Mouse (Mus musculus) adrenal gland, adult 8-10 months (tissue): Measurements from ENCODE around the gene Hoxc10. TPM values are rescaled to one million over a fixed set of nuclear protein-coding genes. Genes with fewer than 3 reads are reported as not detected.

ENCODE experiments used
- DNase-seq: peaks from one replicate; pipeline ENCODE4 v3.0.0; 2022
- total RNA-seq, 4 experiments: library from RNA; stranded (reverse); gene quantifications; 2 replicates each; pipeline ENCODE4 v1.2.4; 2022

Hoxc10 gene
- total RNA-seq, 4 experiments from 2014 or later: 0.12 to 0.17 TPM; not detected in 2

GRCm38 (mm10) chr15:102945185-102946077 is 21.2 kb upstream of the Hoxc10 start:
- DNase-seq: no peak

GRCm38 (mm10) chr15:102947276-102947675 is 19.3 kb upstream of the Hoxc10 start:
- no peak for DNase-seq

GRCm38 (mm10) chr15:102948842-102949241 is 17.8 kb upstream of the Hoxc10 start:
- no peak for DNase-seq

GRCm38 (mm10) chr15:102949696-102950095 is 16.9 kb upstream of the Hoxc10 start:
- DNase-seq: no peak

GRCm38 (mm10) chr15:102950877-102951276 is 15.7 kb upstream of the Hoxc10 start:
- no peak for DNase-seq

- DNase-seq: no peak
Measured at GRCm38 (mm10) chr15:102953561-102953960, 13.0 kb upstream of the Hoxc10 start.

GRCm38 (mm10) chr15:102954192-102955006 is 12.2 kb upstream of the Hoxc10 start, which contains the start of gene Hoxc11:
Gene Hoxc11 (plus strand): TSS chr15:102954427.
- DNase-seq: no peak

- no peak for DNase-seq
Measured at GRCm38 (mm10) chr15:102955007-102955382, 11.6 kb upstream of the Hoxc10 start.

- no peak for DNase-seq
Measured at GRCm38 (mm10) chr15:102955833-102956640, 10.6 kb upstream of the Hoxc10 start.

- DNase-seq: no peak
Measured at GRCm38 (mm10) chr15:102956906-102957305, 9.7 kb upstream of the Hoxc10 start.

- DNase-seq: no peak
Measured at GRCm38 (mm10) chr15:102959663-102960191, 6.9 kb upstream of the Hoxc10 start.

GRCm38 (mm10) chr15:102961728-102962127 is 4.9 kb upstream of the Hoxc10 start:
- DNase-seq: no peak

GRCm38 (mm10) chr15:102962492-102962891 is 4.1 kb upstream of the Hoxc10 start:
- DNase-seq: no peak

GRCm38 (mm10) chr15:102963259-102963658 is 3.3 kb upstream of the Hoxc10 start:
- no peak for DNase-seq

GRCm38 (mm10) chr15:102963671-102964640 is 2.6 kb upstream of the Hoxc10 start:
- DNase-seq: no peak

- DNase-seq: no peak
Measured at GRCm38 (mm10) chr15:102965003-102965891, 1.3 kb upstream of the Hoxc10 start.

GRCm38 (mm10) chr15:102965892-102966775 is 462 bp upstream of the Hoxc10 start:
- DNase-seq: peak; percentile 73

- no peak for DNase-seq
Measured at GRCm38 (mm10) chr15:102967312-102967510, 615 bp downstream of the Hoxc10 start, which contains the start of gene Hoxc5. Gene Hoxc5 (plus strand): TSS chr15:102967443.
